Mouse (Mus musculus) E14TG2a.4 (cell line): ENCODE data around the gene Olfr191.

Source experiments
- H3K27me3 ChIP-seq: 2 replicates; pipeline ENCODE4 v1.6.1; 2014; ENCODE audit warnings: low read length, control low read depth; ENCODE audit not compliant: insufficient read depth
- H3K36me3 ChIP-seq: 2 replicates; pipeline ENCODE4 v1.6.1; 2014; ENCODE audit warnings: low read length, control low read depth; ENCODE audit not compliant: insufficient read depth
- H3K4me1 ChIP-seq: replicated peaks from 2 replicates; pipeline ENCODE4 v1.6.1; 2014; ENCODE audit warnings: low read depth, low read length, control low read depth
- H3K4me3 ChIP-seq: replicated peaks from 2 replicates; pipeline ENCODE4 v1.5.1; 2014; ENCODE audit warnings: mild to moderate bottlenecking, low read length
- H3K9me3 ChIP-seq: 2 replicates; pipeline ENCODE4 v1.6.1; 2014; ENCODE audit warnings: low read length, control low read depth
- CTCF ChIP-seq: conservative IDR thresholded peaks from 2 replicates; pipeline ENCODE4 v1.5.1; 2014; ENCODE audit warnings: low read length
- NANOG ChIP-seq: IDR thresholded peaks from 2 replicates; pipeline ENCODE4 v1.6.1; 2014; ENCODE audit warnings: borderline replicate concordance, low read length, mixed read lengths
- POU5F1 ChIP-seq: IDR thresholded peaks from 2 replicates; pipeline ENCODE4 v1.6.1; 2014; ENCODE audit warnings: low read length, borderline replicate concordance

Olfr191 gene

GRCm38 (mm10) chr16:59048860-59049259 lies 40.8 kb downstream of the Olfr191 start:
- H3K4me1 ChIP-seq = no peaks in the 10 kb centered on the region
- no peaks in the 10 kb centered on the region for H3K9me3 ChIP-seq
- no peak for TF ChIP-seq CTCF
- TF ChIP-seq POU5F1 = no peak
- no peak for TF ChIP-seq NANOG
- H3K27me3 ChIP-seq = no peaks in the 10 kb centered on the region
- no peak overlapping the region for H3K4me3 ChIP-seq
- no peaks in the 10 kb centered on the region for H3K36me3 ChIP-seq

- H3K9me3 ChIP-seq = no peaks in the 10 kb centered on the region
- no peak overlapping the region for H3K4me3 ChIP-seq
- H3K4me1 ChIP-seq = no peaks in the 10 kb centered on the region
- TF ChIP-seq NANOG = no peak
- TF ChIP-seq POU5F1 = no peak
- H3K36me3 ChIP-seq = no peaks in the 10 kb centered on the region
- H3K27me3 ChIP-seq = no peaks in the 10 kb centered on the region
These were observed 42.0 kb downstream of the Olfr191 start for GRCm38 (mm10) chr16:59047579-59047978.

GRCm38 (mm10) chr16:59045835-59046234 lies 43.8 kb downstream of the Olfr191 start:
- H3K27me3 ChIP-seq = no peaks in the 10 kb centered on the region
- no peaks in the 10 kb centered on the region for H3K9me3 ChIP-seq
- H3K36me3 ChIP-seq = no peaks in the 10 kb centered on the region
- TF ChIP-seq POU5F1 (no peak), NANOG (no peak), CTCF (no peak)
- H3K4me1 ChIP-seq = no peaks in the 10 kb centered on the region
- H3K4me3 ChIP-seq = no peak overlapping the region

- Histone ChIP-seq H3K4me1 (no peaks in the 10 kb centered on the region), H3K36me3 (no peaks in the 10 kb centered on the region), H3K4me3 (no peak within 1 kb of the TSS), H3K27me3 (no peaks in the 10 kb centered on the region), H3K9me3 (no peaks in the 10 kb centered on the region)
- TF ChIP-seq CTCF = no peak
These were observed 49.9 kb downstream of the Olfr191 start, which contains the start of gene Olfr187 for GRCm38 (mm10) chr16:59039710-59040109. Gene Olfr187 (minus strand): TSS chr16:59039767.
